Mouse (Mus musculus) limb, embryonic 14.5 days (tissue): ENCODE measurements around the gene Ggct. TPM values are rescaled to one million over a fixed set of nuclear protein-coding genes. Genes with fewer than 3 reads are reported as not detected.

Experiments
- ATAC-seq: fragments of 200-750 bp; cut with Nextera tagmentation; 2 replicates; pipeline ENCODE4 v1.8.0; 2017; ENCODE audit warnings: low read depth, moderate number of reproducible peaks, moderate TSS enrichment; ENCODE audit not compliant: low FRiP score
- DNase-seq: peaks from one replicate; pipeline ENCODE4 v3.0.0-alpha.2; 2015; ENCODE audit warnings: low spot score
- H3K27ac ChIP-seq: fragments of 300-500 bp; sonication (generic); replicated peaks from 2 replicates; pipeline ENCODE4 v1.5.1; 2014; ENCODE audit warnings: low read depth, mild to moderate bottlenecking, low read length, moderate library complexity, mixed read lengths
- H3K27me3 ChIP-seq: fragments of 300-500 bp; sonication (generic); 2 replicates; pipeline ENCODE4 v1.6.1; 2014; ENCODE audit warnings: low read length, mixed read lengths; ENCODE audit not compliant: control insufficient read depth, insufficient read depth
- H3K36me3 ChIP-seq: fragments of 300-500 bp; sonication (generic); 2 replicates; pipeline ENCODE4 v1.6.1; 2014; ENCODE audit warnings: mild to moderate bottlenecking, low read length, moderate library complexity, mixed read lengths; ENCODE audit not compliant: control insufficient read depth, insufficient read depth
- H3K4me1 ChIP-seq: fragments of 300-500 bp; sonication (generic); 2 replicates; pipeline ENCODE4 v1.6.1; 2014; ENCODE audit warnings: antibody characterized with exemption, low read length, mixed read lengths; ENCODE audit not compliant: control insufficient read depth, insufficient read depth
- H3K4me2 ChIP-seq: fragments of 300-500 bp; sonication (generic); replicated peaks from 2 replicates; pipeline ENCODE4 v1.6.1; 2014; ENCODE audit warnings: low read depth, mild to moderate bottlenecking, low read length, moderate library complexity; ENCODE audit not compliant: severe bottlenecking
- H3K4me3 ChIP-seq: fragments of 300-500 bp; sonication (generic); replicated peaks from 2 replicates; pipeline ENCODE4 v1.5.1; 2014; ENCODE audit warnings: low read length
- H3K9ac ChIP-seq: fragments of 300-500 bp; sonication (generic); 2 replicates; pipeline ENCODE4 v1.6.1; 2014; ENCODE audit warnings: mild to moderate bottlenecking, low read depth, low read length, moderate library complexity; ENCODE audit not compliant: severe bottlenecking
- H3K9me3 ChIP-seq: fragments of 300-500 bp; sonication (generic); 2 replicates; pipeline ENCODE4 v1.6.1; 2016; ENCODE audit warnings: low read length; ENCODE audit not compliant: control insufficient read depth
- POLR2A ChIP-seq: fragments of 200-500 bp; IDR thresholded peaks from 2 replicates; pipeline ENCODE4 v1.8.0; 2012; ENCODE audit warnings: inconsistent platforms, mild to moderate bottlenecking, moderate library complexity, borderline replicate concordance; ENCODE audit not compliant: insufficient read depth, insufficient read length; ENCODE audit errors: extremely low read depth
- WGBS: fragments of 180-500 bp; shearing (Covaris S2); extraction: QIAGEN DNeasy Blood & Tissue Kit; methylation state at CpG from one replicate; pipeline ENCODE4 v1.1.7; 2014; 5-methylcytosine and 5-hydroxymethylcytosine counted together
- polyA plus RNA-seq, 2 experiments: library from polyadenylated mRNA; depleted of rRNA in 1 of 2; stranded (reverse) in 1 of 2; unstranded in 1 of 2; fragments of >200 nt; fragmentation: Nextera tagmentation in 1 of 2; extraction: Ambion mirVana in 1 of 2; gene quantifications; 2 replicates each; pipeline versions ENCODE4 v1.2.1 to v1.2.3; 2012 to 2014

Ggct gene
- polyA plus RNA-seq, 2 experiments = 4.0 to 11.4 TPM

GRCm38 (mm10) chr6:54941149-54941548 lies 51.6 kb downstream of the Ggct start:
- 94% methylated on average over 6 of the region's 6 CpGs for WGBS
- no peak for ATAC-seq
- no peak for DNase-seq
- Histone ChIP-seq H3K27me3 (0 out of 2 replicates have a peak, but pooled peaks cover 8% of the 10 kb centered on the region), H3K36me3 (0 out of 2 replicates have a peak, but pooled peaks cover 3% of the 10 kb centered on the region), H3K9me3 (no peaks in the 10 kb centered on the region), H3K4me3 (no peak overlapping the region), H3K4me1 (no peaks in the 10 kb centered on the region), H3K9ac (no peak overlapping the region), H3K27ac (no peak overlapping the region), H3K4me2 (no peak overlapping the region)
- no peak for TF ChIP-seq POLR2A

GRCm38 (mm10) chr6:54940126-54940525 lies 52.6 kb downstream of the Ggct start:
- TF ChIP-seq POLR2A = no peak
- H3K27ac ChIP-seq = no peak overlapping the region
- H3K4me3 ChIP-seq = no peak overlapping the region
- 68% methylated on average over 7 of the region's 7 CpGs for WGBS
- no peak overlapping the region for H3K9ac ChIP-seq
- H3K27me3 ChIP-seq = 0 out of 2 replicates have a peak, but pooled peaks cover 8% of the 10 kb centered on the region
- no peak for ATAC-seq
- H3K4me1 ChIP-seq = no peaks in the 10 kb centered on the region
- DNase-seq = no peak
- no peaks in the 10 kb centered on the region for H3K9me3 ChIP-seq
- H3K36me3 ChIP-seq = 0 out of 2 replicates have a peak, but pooled peaks cover 3% of the 10 kb centered on the region
- H3K4me2 ChIP-seq = no peak overlapping the region

GRCm38 (mm10) chr6:54939631-54940030 lies 53.1 kb downstream of the Ggct start:
- TF ChIP-seq POLR2A = no peak
- no peak overlapping the region for H3K4me3 ChIP-seq
- WGBS = 63% methylated on average over 4 of the region's 4 CpGs
- no peak overlapping the region for H3K9ac ChIP-seq
- ATAC-seq (no peak), DNase-seq (no peak)
- H3K27me3 ChIP-seq = 0 out of 2 replicates have a peak, but pooled peaks cover 8% of the 10 kb centered on the region
- no peak overlapping the region for H3K4me2 ChIP-seq
- H3K4me1 ChIP-seq = no peaks in the 10 kb centered on the region
- H3K36me3 ChIP-seq = 0 out of 2 replicates have a peak, but pooled peaks cover under 1% of the 10 kb centered on the region
- H3K27ac ChIP-seq = no peak overlapping the region
- H3K9me3 ChIP-seq = no peaks in the 10 kb centered on the region

- Histone ChIP-seq H3K9ac (no peak overlapping the region), H3K27me3 (no peaks in the 10 kb centered on the region), H3K27ac (no peak overlapping the region), H3K4me1 (no peaks in the 10 kb centered on the region), H3K4me3 (no peak overlapping the region), H3K9me3 (no peaks in the 10 kb centered on the region), H3K36me3 (no peaks in the 10 kb centered on the region), H3K4me2 (no peak overlapping the region)
- 77% methylated on average over 2 of the region's 2 CpGs for WGBS
- no peak for TF ChIP-seq POLR2A
- no peak for DNase-seq
- ATAC-seq = no peak
These were observed 56.3 kb downstream of the Ggct start for GRCm38 (mm10) chr6:54936496-54936895.

DNA sequence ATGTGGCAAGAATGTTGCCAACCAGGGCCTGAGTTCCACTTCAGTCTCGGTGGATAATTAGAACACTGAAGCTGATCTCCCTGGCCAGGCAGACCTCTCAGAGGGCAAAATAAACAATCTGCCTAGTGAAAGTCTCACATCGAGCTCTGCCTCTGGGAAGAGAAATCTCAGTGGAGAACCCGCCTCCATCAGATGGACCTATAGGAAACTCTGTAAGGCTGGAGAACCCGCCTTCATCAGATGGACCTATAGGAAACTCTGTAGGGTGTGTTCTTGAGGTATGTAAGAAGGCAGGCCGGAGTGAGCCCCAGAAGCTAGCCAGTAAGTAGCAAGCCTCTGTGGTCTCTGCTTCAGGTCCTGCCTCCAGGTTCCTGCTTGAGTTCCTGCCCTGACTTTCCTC lies 57.8 kb downstream of the Ggct start:
- no peak for ATAC-seq
- Histone ChIP-seq H3K9me3 (no peaks in the 10 kb centered on the region), H3K36me3 (no peaks in the 10 kb centered on the region), H3K4me2 (no peak overlapping the region), H3K27me3 (no peaks in the 10 kb centered on the region), H3K27ac (no peak overlapping the region), H3K4me3 (no peak overlapping the region), H3K4me1 (no peaks in the 10 kb centered on the region), H3K9ac (no peak overlapping the region)
- WGBS = 78% methylated on average over 5 of the region's 5 CpGs
- TF ChIP-seq POLR2A = no peak
- no peak for DNase-seq

DNA sequence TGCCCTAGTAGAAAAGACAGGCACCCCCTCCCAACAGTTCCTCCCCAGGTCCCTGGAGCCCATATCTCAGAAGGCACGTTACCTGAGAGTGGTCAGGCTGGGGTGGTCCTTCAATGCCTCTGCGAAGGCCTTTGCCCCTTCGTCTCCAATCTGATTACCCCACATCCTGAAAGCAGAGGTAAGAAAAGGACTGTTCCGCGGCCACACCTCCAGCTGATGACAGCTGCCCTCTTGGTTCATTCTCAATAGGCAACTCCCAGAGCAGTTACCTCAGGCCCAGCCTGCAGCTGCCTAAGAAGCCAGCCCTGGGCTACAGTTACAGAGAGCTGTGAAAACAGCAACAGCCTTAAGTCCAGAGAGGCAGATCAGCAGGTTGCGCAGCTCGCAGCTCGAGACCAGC lies 58.4 kb downstream of the Ggct start:
- Histone ChIP-seq H3K27me3 (no peaks in the 10 kb centered on the region), H3K4me3 (no peak overlapping the region), H3K36me3 (no peaks in the 10 kb centered on the region), H3K9ac (no peak overlapping the region), H3K9me3 (no peaks in the 10 kb centered on the region), H3K4me1 (no peaks in the 10 kb centered on the region), H3K27ac (no peak overlapping the region), H3K4me2 (no peak overlapping the region)
- DNase-seq (no peak), ATAC-seq (no peak)
- no peak for TF ChIP-seq POLR2A
- WGBS = 92% methylated on average over 8 of the region's 8 CpGs
